Mouse (Mus musculus) heart, postnatal 0 days (tissue): ENCODE measurements at regions not wholly inside any gene's neighbourhood (a gene's known extent, or its start where the extent isn't known, plus 50 kb on each side); places are given as distances from the start of the nearest gene placed in this dataset.

ENCODE experiments used
- CTCF ChIP-seq: IDR thresholded peaks from 2 replicates; pipeline ENCODE4 v1.5.1; 2016; ENCODE audit warnings: antibody characterized with exemption, control low read depth, low read depth
- EP300 ChIP-seq: IDR thresholded peaks from 2 replicates; pipeline ENCODE4 v1.6.1; 2016; ENCODE audit warnings: antibody characterized with exemption, low read depth

DNA sequence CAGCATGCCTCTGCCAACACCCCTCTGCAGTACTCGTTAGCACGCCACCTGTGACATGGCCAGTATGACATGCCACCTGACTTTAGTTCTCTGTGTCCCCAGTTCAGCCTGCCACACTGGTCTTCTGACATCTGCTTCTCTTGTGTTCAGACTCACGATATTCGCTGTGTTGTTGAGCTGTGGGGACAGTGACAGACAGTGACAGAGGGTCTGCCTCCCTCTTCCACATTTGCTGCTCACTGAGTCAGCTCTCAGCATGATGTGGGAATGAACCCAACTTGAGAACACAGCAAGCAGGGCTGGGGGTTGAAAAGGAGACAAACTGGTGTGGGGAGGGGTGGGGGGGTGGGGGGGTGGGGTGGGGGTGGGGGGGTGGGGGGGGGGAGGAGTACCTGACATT, 91.0 kb downstream of the Fam43a start:
- TF ChIP-seq CTCF (no peak), EP300 (no peak)
